Mouse (Mus musculus): ENCODE results near the gene Trip12.

The Trip12 gene

GRCm38 (mm10) chr1:84709810-84710785 lies 130.2 kb downstream of the Trip12 start:
- in situ Hi-C loops (cut with MboI; ENCODE audit: low pct_unique_long_range_greater_than_20kb in 1 of 2, low sequenced_read_pairs in 2 of 2, unreplicated experiment in 1 of 2), result no loop called here

GRCm38 (mm10) chr1:84709406-84709805 lies 130.9 kb downstream of the Trip12 start:
- in situ Hi-C loops (cut with MboI; ENCODE audit: low pct_unique_long_range_greater_than_20kb in 1 of 2, low sequenced_read_pairs in 2 of 2, unreplicated experiment in 1 of 2), result no loop called here

DNA sequence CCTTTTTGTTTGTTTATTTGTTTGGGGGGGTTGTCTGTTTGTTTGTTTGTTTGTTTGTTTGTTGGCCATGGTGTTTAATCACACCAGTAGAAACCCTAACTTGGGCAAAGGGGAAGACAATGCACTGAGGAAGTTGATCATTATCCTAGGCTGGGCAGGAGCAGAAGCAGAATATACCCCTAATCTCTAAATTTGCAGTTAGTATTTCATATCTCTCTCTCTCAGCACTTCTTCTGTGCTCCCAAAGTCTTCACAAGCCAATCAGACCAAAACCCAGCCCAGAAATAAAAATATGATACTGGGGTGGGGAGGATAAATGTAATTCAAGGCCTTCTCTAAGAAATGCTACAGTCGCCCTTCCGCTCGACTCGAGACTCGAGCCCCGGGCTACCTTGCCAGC lies 140.1 kb downstream of the Trip12 start:
- in situ Hi-C loops (cut with MboI; ENCODE audit: low pct_unique_long_range_greater_than_20kb in 1 of 2, low sequenced_read_pairs in 2 of 2, unreplicated experiment in 1 of 2), result no loop called here

DNA sequence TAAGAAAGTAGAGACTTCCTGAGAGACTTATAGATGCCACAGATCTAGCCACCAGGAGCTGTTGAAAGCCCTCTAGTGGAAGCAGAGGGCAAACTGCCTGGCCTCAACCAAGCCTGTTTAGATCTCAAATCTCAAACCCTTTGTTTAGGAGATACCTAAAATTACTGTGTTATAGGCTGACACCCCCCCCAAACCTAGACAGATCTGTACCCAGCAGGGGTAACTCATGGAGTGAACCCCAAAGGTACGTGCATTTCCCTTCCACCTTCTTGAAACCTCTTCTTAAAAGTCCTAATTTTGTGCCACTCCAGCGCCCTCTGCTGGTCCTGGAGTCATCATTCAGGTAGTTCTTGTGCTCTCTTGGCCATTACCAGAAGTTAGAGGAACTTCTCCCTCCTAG lies 143.2 kb downstream of the Trip12 start:
- in situ Hi-C loops (cut with MboI; ENCODE audit: low pct_unique_long_range_greater_than_20kb in 1 of 2, low sequenced_read_pairs in 2 of 2, unreplicated experiment in 1 of 2), result loop anchor here (25.0 kb wide), 2 partner anchors 210 to 960 kb away; no protein-coding TSS in a partner anchor

DNA sequence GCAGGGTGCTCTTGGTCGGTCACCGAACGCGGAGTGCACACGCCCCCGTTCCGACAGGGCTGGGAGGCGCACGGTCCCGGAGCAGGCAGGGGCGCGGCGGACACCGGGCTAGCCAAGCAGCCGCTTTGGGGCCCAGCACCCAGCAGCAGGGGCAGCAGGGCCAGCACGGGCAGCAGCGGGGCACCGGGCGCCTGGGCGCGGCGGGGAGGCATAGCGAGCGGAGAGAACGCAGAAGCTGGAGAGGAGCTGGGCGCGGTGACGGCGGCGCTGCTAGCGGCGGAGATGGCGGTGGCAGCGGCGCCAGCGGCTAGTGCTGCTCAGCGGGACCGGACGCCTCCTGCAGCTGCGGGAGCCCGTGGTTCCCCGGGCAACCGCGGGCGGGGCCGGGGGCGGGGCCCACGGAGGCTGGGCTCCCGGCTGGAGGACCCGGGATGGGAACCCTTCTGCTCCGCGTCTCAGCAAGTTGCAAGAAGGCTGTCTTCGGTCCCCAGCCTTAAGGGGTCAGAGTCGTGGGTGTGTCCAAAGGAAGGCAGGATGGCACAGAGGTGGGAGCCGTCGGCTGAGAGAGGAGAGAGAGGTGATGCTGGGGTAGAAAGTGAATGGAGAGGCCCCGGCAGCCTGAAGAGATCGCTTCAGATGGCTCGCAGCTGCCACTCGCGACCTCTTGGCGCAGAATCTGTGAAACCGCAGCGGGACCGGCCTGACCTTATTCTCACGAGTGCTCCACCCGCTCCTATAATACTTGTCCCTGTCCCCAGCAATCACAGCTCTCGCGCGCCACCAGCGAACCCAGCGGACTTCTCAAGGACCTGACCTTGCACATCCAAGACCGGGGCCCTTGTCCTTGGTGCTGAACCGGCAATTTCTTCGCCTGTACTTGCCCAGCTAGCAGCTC lies 144.6 kb downstream of the Trip12 start, which contains the start of gene Dner:
TSS of gene Dner (minus strand) at position 705 of the 895 bp plus-strand sequence.
- in situ Hi-C loops (cut with MboI; ENCODE audit: low pct_unique_long_range_greater_than_20kb in 1 of 2, low sequenced_read_pairs in 2 of 2, unreplicated experiment in 1 of 2), result loop anchor here (25.0 kb wide), 2 partner anchors 208 to 958 kb away; no protein-coding TSS in a partner anchor

DNA sequence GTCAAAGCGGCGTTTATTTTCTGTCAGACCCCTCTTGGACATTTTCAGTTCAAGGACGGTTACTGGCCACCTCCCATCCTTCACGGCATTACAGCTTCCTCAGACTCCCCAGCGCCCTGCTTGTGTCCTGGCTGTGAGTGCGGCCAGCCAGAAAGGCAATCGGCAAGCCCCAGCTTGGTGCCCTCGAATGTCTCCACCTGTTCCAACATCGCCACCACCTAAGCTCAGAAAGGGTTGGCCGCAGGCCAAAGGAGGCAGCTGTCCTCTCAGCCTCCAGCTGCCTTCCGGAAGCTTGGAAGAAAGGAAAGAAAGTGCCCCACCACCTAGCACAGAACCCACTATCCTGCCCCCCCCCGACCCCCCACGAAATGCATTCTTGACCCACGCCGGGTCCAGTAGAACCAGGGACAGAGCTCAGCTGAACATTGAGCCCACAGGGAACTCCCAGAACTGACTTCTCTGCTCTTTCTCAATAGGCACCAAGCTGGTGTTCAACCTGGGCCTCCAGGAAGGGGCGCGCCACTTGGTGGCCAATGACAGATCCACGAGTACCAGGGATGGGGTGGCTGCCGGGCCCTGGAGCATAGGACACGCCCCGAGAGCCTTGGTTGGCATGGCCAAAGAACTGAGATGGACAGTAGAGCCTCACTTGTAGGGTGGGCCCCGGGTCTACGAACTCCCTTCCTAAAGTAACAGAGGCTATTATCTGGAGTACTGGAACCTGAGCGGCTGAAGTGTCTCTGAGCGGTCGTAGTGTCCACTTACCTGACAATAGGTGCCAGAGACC lies 145.4 kb downstream of the Trip12 start:
- in situ Hi-C loops (cut with MboI; ENCODE audit: low pct_unique_long_range_greater_than_20kb in 1 of 2, low sequenced_read_pairs in 2 of 2, unreplicated experiment in 1 of 2), result loop anchor here (25.0 kb wide), 2 partner anchors 208 to 958 kb away; no protein-coding TSS in a partner anchor

DNA sequence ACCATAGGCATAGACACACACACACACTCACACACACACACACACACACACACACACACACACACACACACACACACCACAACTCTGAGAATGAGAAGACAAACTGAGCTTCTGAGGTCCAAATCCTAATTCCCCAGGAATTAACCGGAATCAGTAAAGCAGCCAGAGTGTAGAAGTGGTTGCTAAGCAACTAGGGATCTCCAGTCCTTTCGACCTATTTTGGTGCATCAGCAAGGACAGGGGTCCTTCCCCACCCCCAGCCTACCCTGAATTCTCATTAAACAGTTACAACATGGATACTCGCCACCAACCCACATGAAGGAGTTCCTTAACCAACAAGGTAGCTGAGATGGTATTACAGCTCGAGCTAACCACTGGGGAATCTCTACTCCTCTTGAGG lies 162.4 kb downstream of the Trip12 start:
- in situ Hi-C loops (cut with MboI; ENCODE audit: low pct_unique_long_range_greater_than_20kb in 1 of 2, low sequenced_read_pairs in 2 of 2, unreplicated experiment in 1 of 2), result loop anchor here (25.0 kb wide), 2 partner anchors 191 to 941 kb away; no protein-coding TSS in a partner anchor
